Comparison of ENCODE assay signal across 18 mouse cellular contexts in genomic region chr1:181149373-181150017, GRCm38 (mm10). TPM values are rescaled to one million over a fixed set of nuclear protein-coding genes. Genes with fewer than 3 reads are reported as not detected.
DNase-seq lines count a peak whose midpoint lies in the region; ATAC-seq and TF ChIP-seq lines count a peak whose summit lies in the region.
"Had no signal": no experiment of that assay in that cellular context is flagged by ENCODE, and none has a peak within 500 bp of the region (broad histone marks: within the 10 kb centered on the region; RNA-seq: fewer than 3 reads in every experiment).

No protein-coding gene starts in this region.

- peaks cover 3% of the 10 kb centered on the region; the same call in 1 of the 2 replicates for H3K4me1 ChIP-seq in intestine, postnatal 0 days (replicated peaks; ENCODE audit: control insufficient read depth, insufficient read depth, low read length)
- H3K4me1 ChIP-seq in intestine, embryonic 15.5 days (replicated peaks): 0 out of 2 replicates have a peak, but pooled peaks cover 6% of the 10 kb centered on the region
- H3K4me1 ChIP-seq in midbrain, postnatal 0 days (ENCODE audit: insufficient read depth, low read length): peaks cover 7% of the 10 kb centered on the region; the same call in 1 of the 2 replicates
- peaks cover 42% of the 10 kb centered on the region for H3K4me1 ChIP-seq in midbrain, embryonic 10.5 days
- H3K4me1 ChIP-seq in stomach, postnatal 0 days (replicated peaks; ENCODE audit: control insufficient read depth, insufficient read depth): 0 out of 2 replicates have a peak, but pooled peaks cover 5% of the 10 kb centered on the region

- WGBS in intestine, postnatal 0 days: 66% methylated on average over 3 of the region's 3 CpGs
- WGBS in intestine, embryonic 15.5 days: 72% methylated on average over 3 of the region's 3 CpGs
- 83% methylated on average over 3 of the region's 3 CpGs for WGBS in midbrain, postnatal 0 days
- 83% methylated on average over 3 of the region's 3 CpGs for WGBS in midbrain, embryonic 10.5 days
- WGBS in stomach, postnatal 0 days: 73% methylated on average over 3 of the region's 3 CpGs

- ATAC-seq in intestine, postnatal 0 days: no peak
- ATAC-seq in intestine, embryonic 15.5 days: no peak
- no peak for ATAC-seq in midbrain, postnatal 0 days (ENCODE audit: low FRiP score)
- no peak for ATAC-seq in stomach, postnatal 0 days (ENCODE audit: low FRiP score, low TSS enrichment)

- H3K36me3 ChIP-seq in intestine, postnatal 0 days (ENCODE audit: control insufficient read depth, insufficient read depth): 0 out of 2 replicates have a peak, but pooled peaks cover 4% of the 10 kb centered on the region
- no peaks in the 10 kb centered on the region for H3K36me3 ChIP-seq in intestine, embryonic 15.5 days
- H3K36me3 ChIP-seq in midbrain, postnatal 0 days (ENCODE audit: insufficient read depth, low read length): no peaks in the 10 kb centered on the region
- H3K36me3 ChIP-seq in midbrain, embryonic 10.5 days: peaks cover 9% of the 10 kb centered on the region
- H3K36me3 ChIP-seq in stomach, postnatal 0 days (ENCODE audit: control insufficient read depth, insufficient read depth, low read length): no peaks in the 10 kb centered on the region

- no peak overlapping the region for H3K4me3 ChIP-seq in intestine, postnatal 0 days (ENCODE audit: low read depth, low read length)
- H3K4me3 ChIP-seq in intestine, embryonic 15.5 days (replicated peaks): no peak overlapping the region
- H3K4me3 ChIP-seq in midbrain, postnatal 0 days (ENCODE audit: low read depth, low read length): no peak overlapping the region
- H3K4me3 ChIP-seq in midbrain, embryonic 10.5 days: no peak overlapping the region
- H3K4me3 ChIP-seq in stomach, postnatal 0 days (ENCODE audit: low read depth, low read length): no peak overlapping the region
- H3K4me3 ChIP-seq: forebrain, embryonic 15.5 days; heart, embryonic 12.5 days; hindbrain, embryonic 12.5 days; neural tube, embryonic 12.5 days had no signal

- H3K27ac ChIP-seq in intestine, postnatal 0 days (ENCODE audit: low read depth, low read length): no peak overlapping the region
- no peak overlapping the region for H3K27ac ChIP-seq in intestine, embryonic 15.5 days
- no peak overlapping the region for H3K27ac ChIP-seq in midbrain, postnatal 0 days (ENCODE audit: low read depth, low read length)
- no peak overlapping the region for H3K27ac ChIP-seq in midbrain, embryonic 10.5 days (replicated peaks)
- no peak overlapping the region for H3K27ac ChIP-seq in stomach, postnatal 0 days (replicated peaks)
- H3K27ac ChIP-seq: forebrain, embryonic 15.5 days; hindbrain, embryonic 12.5 days; limb, embryonic 10.5 days; neural tube, embryonic 12.5 days had no signal

- H3K4me2 ChIP-seq in intestine, postnatal 0 days (replicated peaks; ENCODE audit: low read depth): no peak overlapping the region
- H3K4me2 ChIP-seq in intestine, embryonic 15.5 days (replicated peaks): no peak overlapping the region
- H3K4me2 ChIP-seq in midbrain, postnatal 0 days (ENCODE audit: low read depth, low read length, poor library complexity, severe bottlenecking): no peak overlapping the region
- no peak overlapping the region for H3K4me2 ChIP-seq in stomach, postnatal 0 days (replicated peaks; ENCODE audit: low read depth)
- H3K4me2 ChIP-seq: forebrain, embryonic 15.5 days; heart, embryonic 12.5 days; hindbrain, embryonic 12.5 days; neural tube, embryonic 12.5 days had no signal

- no peaks in the 10 kb centered on the region for H3K27me3 ChIP-seq in intestine, postnatal 0 days (replicated peaks; ENCODE audit: control insufficient read depth, insufficient read depth, low read length)
- no peaks in the 10 kb centered on the region for H3K27me3 ChIP-seq in intestine, embryonic 15.5 days (replicated peaks)
- H3K27me3 ChIP-seq in midbrain, postnatal 0 days (ENCODE audit: insufficient read depth, low read length): no peaks in the 10 kb centered on the region
- no peaks in the 10 kb centered on the region for H3K27me3 ChIP-seq in midbrain, embryonic 10.5 days (ENCODE audit: low read depth, poor library complexity, severe bottlenecking)
- H3K27me3 ChIP-seq in stomach, postnatal 0 days (ENCODE audit: control insufficient read depth, insufficient read depth, low read length): no peaks in the 10 kb centered on the region
- H3K27me3 ChIP-seq: forebrain, embryonic 15.5 days; heart, embryonic 12.5 days; hindbrain, embryonic 12.5 days; megakaryocyte, embryonic 14.5 days; neural tube, embryonic 12.5 days had no signal

- TF ChIP-seq CTCF in intestine, postnatal 0 days (IDR thresholded peaks at IDR 0.05; ENCODE audit: low read depth): peak; percentile 54
- TF ChIP-seq CTCF in midbrain, postnatal 0 days (IDR thresholded peaks at IDR 0.05): peak; percentile 33
- peak; percentile 50 for TF ChIP-seq CTCF in stomach, postnatal 0 days (IDR thresholded peaks at IDR 0.05; ENCODE audit: low read depth)

- no peak for TF ChIP-seq EP300 in stomach, postnatal 0 days (optimal IDR thresholded peaks at IDR 0.05)

- H3K9me3 ChIP-seq in intestine, postnatal 0 days (ENCODE audit: control insufficient read depth): no peaks in the 10 kb centered on the region
- H3K9me3 ChIP-seq in intestine, embryonic 15.5 days: no peaks in the 10 kb centered on the region
- H3K9me3 ChIP-seq in midbrain, postnatal 0 days (ENCODE audit: low read length): no peaks in the 10 kb centered on the region
- H3K9me3 ChIP-seq in midbrain, embryonic 10.5 days (replicated peaks): no peaks in the 10 kb centered on the region
- no peaks in the 10 kb centered on the region for H3K9me3 ChIP-seq in stomach, postnatal 0 days (ENCODE audit: control insufficient read depth, low read length)
- H3K9me3 ChIP-seq: forebrain, embryonic 15.5 days; heart, embryonic 12.5 days; hindbrain, embryonic 12.5 days; limb, embryonic 10.5 days; megakaryocyte, embryonic 14.5 days; neural tube, embryonic 12.5 days had no signal

- DNase-seq in midbrain, postnatal 0 days (ENCODE audit: low spot score): no peak
- no peak for DNase-seq in midbrain, embryonic 10.5 days (ENCODE audit: low spot score)
- peak; percentile 5 for DNase-seq in T-cell, adult 2 months (ENCODE audit: low spot score)
- DNase-seq in stomach, postnatal 0 days (ENCODE audit: low spot score): no peak
- DNase-seq in adrenal gland, adult (ENCODE audit: inconsistent age in 2 of 2, low spot score in 1 of 2): no peak
- DNase-seq: adrenal gland, adult 8-10 months; cerebellum, adult 9-11 months; heart, postnatal 14 days; kidney, adult 11 months; thymus, postnatal 25 days had no signal

- no peak overlapping the region for H3K9ac ChIP-seq in intestine, postnatal 0 days (ENCODE audit: low read depth, low read length)
- H3K9ac ChIP-seq in intestine, embryonic 15.5 days: no peak overlapping the region
- H3K9ac ChIP-seq in midbrain, postnatal 0 days (replicated peaks; ENCODE audit: low read length, poor library complexity, severe bottlenecking): no peak overlapping the region
- H3K9ac ChIP-seq in stomach, postnatal 0 days (ENCODE audit: low read length): no peak overlapping the region
- H3K9ac ChIP-seq: forebrain, embryonic 15.5 days; heart, embryonic 12.5 days; hindbrain, embryonic 12.5 days; neural tube, embryonic 12.5 days had no signal

RNA-seq across cellular contexts. Expression of gene Cnih4, which starts 5.0 kb away (rescaled TPM):
- polyA plus RNA-seq in intestine, postnatal 0 days (2015; fragmentation: Nextera tagmentation; extraction: Ambion mirVana): 107 and 120 TPM in 2 replicates
- polyA plus RNA-seq in intestine, embryonic 15.5 days (2015; fragmentation: Nextera tagmentation; extraction: Ambion mirVana): 134 and 147 TPM in 2 replicates
- total RNA-seq in midbrain, postnatal 0 days (2014; rRNA removed): 11.9 and 17.4 TPM in 2 replicates
- 43.1 and 45.7 TPM in 2 replicates for polyA plus RNA-seq in midbrain, postnatal 0 days (2015; fragmentation: Nextera tagmentation; extraction: Ambion mirVana)
- polyA plus RNA-seq in midbrain, embryonic 10.5 days (2016; fragmentation: Nextera tagmentation; extraction: Ambion mirVana): 120 and 133 TPM in 2 replicates
- 116 and 118 TPM in 2 replicates for polyA plus RNA-seq in stomach, postnatal 0 days (2015; fragmentation: Nextera tagmentation; extraction: Ambion mirVana)

RNA-seq across cellular contexts. Expression of gene Nvl, which starts 5.5 kb away (rescaled TPM):
- polyA plus RNA-seq in intestine, postnatal 0 days (2015; fragmentation: Nextera tagmentation; extraction: Ambion mirVana): 7.3 and 8.5 TPM in 2 replicates
- 23.4 and 24.4 TPM in 2 replicates for polyA plus RNA-seq in intestine, embryonic 15.5 days (2015; fragmentation: Nextera tagmentation; extraction: Ambion mirVana)
- total RNA-seq in midbrain, postnatal 0 days (2014; rRNA removed): 25.6 and 36.3 TPM in 2 replicates
- polyA plus RNA-seq in midbrain, postnatal 0 days (2015; fragmentation: Nextera tagmentation; extraction: Ambion mirVana): 29.4 and 32.7 TPM in 2 replicates
- 42.6 and 43.2 TPM in 2 replicates for polyA plus RNA-seq in midbrain, embryonic 10.5 days (2016; fragmentation: Nextera tagmentation; extraction: Ambion mirVana)
- polyA plus RNA-seq in stomach, postnatal 0 days (2015; fragmentation: Nextera tagmentation; extraction: Ambion mirVana): 11.1 and 12.1 TPM in 2 replicates
